Mouse (Mus musculus) gastrocnemius, postnatal 14 days (tissue): ENCODE measurements around the gene Hipk1. TPM values are rescaled to one million over a fixed set of nuclear protein-coding genes. Genes with fewer than 3 reads are reported as not detected.

Experiments
- total RNA-seq, 2 experiments: library from RNA; stranded (reverse); gene quantifications; 2 replicates each; pipeline ENCODE4 v1.2.3; 2021

The Hipk1 gene
- total RNA-seq, 2 experiments from 2014 or later, result 45.8 to 71.0 TPM

Other genes starting within 250 kb of the Hipk1 start
- not detected for gene Syt6, start 216.3 kb downstream of the Hipk1 start, total RNA-seq
- gene Atg4a-ps, start 145.5 kb downstream of the Hipk1 start, total RNA-seq, result 1 to 10 TPM in 1 of 2 experiments, under 1 TPM in 1; 0.13 to 3.5 TPM
- gene Olfml3, start 53.6 kb downstream of the Hipk1 start, total RNA-seq, result 1 to 10 TPM; 6.7 to 8.2 TPM
- not detected for gene Gm10964, start 52.2 kb downstream of the Hipk1 start, total RNA-seq
- gene Dclre1b, start 17.9 kb upstream of the Hipk1 start, total RNA-seq, result 1 to 10 TPM; 3.7 to 7.1 TPM
- gene Ap4b1, start 18.0 kb upstream of the Hipk1 start, total RNA-seq, result 10 to 100 TPM in 1 of 2 experiments, 1 to 10 TPM in 1; 8.6 to 10.6 TPM
- gene Gm43064, start 18.0 kb upstream of the Hipk1 start, total RNA-seq, result under 1 TPM in 1 of 2 experiments, not detected in 1; 0.11 TPM
- gene Bcl2l15, start 41.0 kb upstream of the Hipk1 start, total RNA-seq, result under 1 TPM in 1 of 2 experiments, not detected in 1; 0.33 TPM
- gene Ptpn22, start 68.2 kb upstream of the Hipk1 start, total RNA-seq, result under 1 TPM; 0.37 to 0.75 TPM
- gene Rsbn1, start 122.6 kb upstream of the Hipk1 start, total RNA-seq, result 1 to 10 TPM; 6.0 to 7.2 TPM
- 1 to 10 TPM; 6.1 to 6.3 TPM for gene Phtf1, start 176.5 kb upstream of the Hipk1 start, total RNA-seq